Mouse (Mus musculus) liver, embryonic 12.5 days (tissue): ENCODE measurements around the gene Usp44. TPM values are rescaled to one million over a fixed set of nuclear protein-coding genes. Genes with fewer than 3 reads are reported as not detected.

Source experiments
- ATAC-seq: fragments of 200-750 bp; cut with Nextera tagmentation; 2 replicates; pipeline ENCODE4 v1.8.0; 2017; ENCODE audit warnings: moderate number of reproducible peaks, mild to moderate bottlenecking, moderate library complexity
- H3K27ac ChIP-seq: fragments of 300-500 bp; sonication (generic); 2 replicates; pipeline ENCODE4 v1.5.1; 2016; ENCODE audit warnings: mild to moderate bottlenecking
- H3K27me3 ChIP-seq: fragments of 300-500 bp; sonication (generic); replicated peaks from 2 replicates; pipeline ENCODE4 v1.6.1; 2016; ENCODE audit warnings: mild to moderate bottlenecking, moderate library complexity
- H3K36me3 ChIP-seq: fragments of 300-500 bp; sonication (generic); 2 replicates; pipeline ENCODE4 v1.6.1; 2016; ENCODE audit warnings: mild to moderate bottlenecking, moderate library complexity
- H3K4me1 ChIP-seq: fragments of 300-500 bp; sonication (generic); 2 replicates; pipeline ENCODE4 v1.6.1; 2016
- H3K4me2 ChIP-seq: fragments of 300-500 bp; sonication (generic); 2 replicates; pipeline ENCODE4 v1.6.1; 2016; ENCODE audit warnings: mild to moderate bottlenecking, moderate library complexity
- H3K4me3 ChIP-seq: fragments of 300-500 bp; sonication (generic); 2 replicates; pipeline ENCODE4 v1.5.1; 2016; ENCODE audit warnings: mild to moderate bottlenecking, moderate library complexity
- H3K9ac ChIP-seq: fragments of 300-500 bp; sonication (generic); 2 replicates; pipeline ENCODE4 v1.6.1; 2016; ENCODE audit warnings: mild to moderate bottlenecking, moderate library complexity
- H3K9me3 ChIP-seq: fragments of 300-500 bp; sonication (generic); replicated peaks from 2 replicates; pipeline ENCODE4 v1.6.1; 2016; ENCODE audit warnings: mild to moderate bottlenecking, moderate library complexity
- WGBS: fragments of 180-500 bp; shearing (Covaris S2); methylation state at CpG from one replicate; pipeline ENCODE4 v1.1.7; 2016; ENCODE audit not compliant: insufficient replicate concordance; 5-methylcytosine and 5-hydroxymethylcytosine counted together
- polyA plus RNA-seq: library from polyadenylated mRNA; unstranded; fragments of >200 nt; fragmentation: Nextera tagmentation; extraction: Ambion mirVana; gene quantifications from 2 replicates; pipeline ENCODE4 v1.2.1, GENCODE M21; 2016

Gene Usp44
- polyA plus RNA-seq, 1 experiment from 2014 or later, result 5.5 TPM

DNA sequence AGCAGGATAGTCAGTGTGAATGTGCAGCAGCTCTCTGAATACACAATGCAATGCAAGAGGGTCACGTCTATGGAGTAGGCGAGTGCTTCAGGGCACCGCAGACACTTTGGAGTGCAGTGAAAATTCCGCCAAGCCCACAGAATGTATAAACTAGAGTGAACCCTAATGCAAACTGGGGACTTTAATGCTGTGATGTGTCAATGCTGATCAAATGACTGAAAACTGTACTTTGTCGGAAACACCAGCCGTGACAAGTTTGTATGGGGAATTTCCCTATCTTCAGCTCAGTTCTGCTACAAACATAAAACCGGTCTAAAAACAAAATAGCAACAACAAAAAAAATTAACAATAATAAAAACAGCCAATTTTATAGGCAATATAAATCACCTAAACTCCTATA lies 37.0 kb downstream of the Usp44 start:
- no peaks in the 10 kb centered on the region for H3K9me3 ChIP-seq
- no peak overlapping the region for H3K9ac ChIP-seq
- 95% methylated on average over 7 of the region's 7 CpGs for WGBS
- H3K27me3 ChIP-seq, result no peaks in the 10 kb centered on the region
- H3K36me3 ChIP-seq, result peaks cover 100% of the 10 kb centered on the region
- H3K4me2 ChIP-seq, result no peak overlapping the region
- H3K4me1 ChIP-seq, result no peaks in the 10 kb centered on the region
- H3K4me3 ChIP-seq, result no peak overlapping the region
- H3K27ac ChIP-seq, result no peak overlapping the region
- no peak for ATAC-seq

DNA sequence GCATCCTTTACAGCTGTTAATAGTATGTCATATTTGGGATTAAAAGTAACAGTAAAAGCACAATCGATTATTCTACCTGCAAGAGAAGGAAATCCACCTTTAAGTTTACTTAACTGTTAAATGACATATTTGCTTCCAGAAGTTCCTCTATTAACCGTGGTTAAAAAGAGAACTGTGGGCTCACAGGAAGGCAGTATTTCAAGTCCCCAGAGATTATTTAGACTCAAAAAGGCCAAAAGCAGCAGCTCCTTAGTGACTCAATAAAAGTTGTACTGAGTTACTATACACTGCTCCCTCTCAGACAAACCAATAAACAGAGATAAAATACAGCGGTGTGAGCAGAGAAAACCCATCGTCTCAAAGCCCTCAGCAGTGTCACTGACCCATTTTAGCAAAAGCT lies 37.5 kb downstream of the Usp44 start:
- Histone ChIP-seq H3K9me3 (no peaks in the 10 kb centered on the region), H3K36me3 (peaks cover 100% of the 10 kb centered on the region), H3K27ac (no peak overlapping the region), H3K4me3 (no peak overlapping the region), H3K9ac (no peak overlapping the region), H3K4me1 (no peaks in the 10 kb centered on the region), H3K4me2 (no peak overlapping the region), H3K27me3 (no peaks in the 10 kb centered on the region)
- no peak for ATAC-seq
- WGBS, result 70% methylated on average over 4 of the region's 4 CpGs

DNA sequence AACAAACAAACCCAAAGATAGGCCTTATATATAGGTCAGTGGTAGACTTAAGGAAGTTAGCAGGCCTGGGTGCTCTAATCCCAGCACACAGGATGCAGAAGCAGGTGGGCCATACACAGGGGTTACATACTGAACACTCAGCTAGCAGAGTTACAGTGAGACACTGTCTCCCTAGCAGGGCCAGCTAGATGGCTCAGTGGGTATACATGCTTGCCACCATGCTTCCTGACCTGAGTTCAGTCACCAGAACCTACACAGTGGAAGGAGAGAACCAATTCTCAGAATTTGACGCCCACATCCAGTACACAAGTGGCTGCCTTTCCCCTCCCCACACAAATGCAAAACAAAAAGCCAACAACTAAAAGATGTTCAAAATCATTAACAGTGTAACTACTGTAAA lies 45.4 kb downstream of the Usp44 start:
- Histone ChIP-seq H3K4me1 (peaks cover 19% of the 10 kb centered on the region), H3K27me3 (no peaks in the 10 kb centered on the region), H3K9me3 (no peaks in the 10 kb centered on the region), H3K36me3 (peaks cover 89% of the 10 kb centered on the region), H3K27ac (no peak overlapping the region), H3K4me3 (no peak overlapping the region), H3K9ac (no peak overlapping the region), H3K4me2 (no peak overlapping the region)
- 66% methylated on average over 1 of the region's 1 CpGs for WGBS
- ATAC-seq, result no peak

DNA sequence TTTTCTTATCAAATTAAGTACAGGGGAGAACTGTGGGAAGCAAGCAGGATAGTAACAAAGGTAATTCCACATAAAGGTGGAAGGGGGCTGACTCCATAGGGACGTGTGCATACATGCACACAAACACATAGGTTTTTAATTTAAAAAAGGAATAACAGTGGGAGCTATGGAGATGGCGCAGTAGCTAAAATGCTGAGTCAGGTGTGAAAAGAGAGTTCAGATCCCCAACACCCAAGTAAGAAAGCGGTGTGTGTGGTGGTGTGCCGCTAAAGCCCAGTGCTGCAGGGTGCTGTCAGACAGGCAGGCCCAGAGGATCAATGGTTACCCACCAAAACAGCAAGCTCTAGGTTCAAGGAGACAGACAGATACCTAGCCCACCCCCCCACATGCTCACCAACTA lies 47.4 kb downstream of the Usp44 start:
- no peak overlapping the region for H3K27ac ChIP-seq
- ATAC-seq, result no peak
- H3K36me3 ChIP-seq, result peaks cover 84% of the 10 kb centered on the region

DNA sequence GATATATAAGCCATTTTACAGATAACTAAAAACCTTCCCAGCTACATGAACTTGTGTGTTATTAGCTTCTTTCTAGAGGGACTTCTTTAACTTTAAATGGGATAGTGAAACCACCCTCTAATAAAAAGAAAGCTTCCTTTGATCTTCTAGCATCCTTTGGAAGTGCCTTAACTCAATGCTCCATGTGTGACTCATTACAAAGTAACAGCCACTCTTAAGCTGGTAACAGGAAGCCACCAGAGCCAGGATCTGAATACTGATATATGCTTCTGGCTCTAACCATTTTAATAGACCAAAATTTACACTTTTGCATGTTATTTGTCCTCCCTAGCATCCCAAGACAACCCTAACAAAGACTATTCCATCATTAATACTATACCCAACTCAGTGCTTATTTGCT lies 50.6 kb downstream of the Usp44 start:
- ATAC-seq, result no peak
- Histone ChIP-seq H3K4me3 (no peak overlapping the region), H3K4me2 (0 out of 2 replicates have a peak overlapping the region, but pooled peaks have one; percentile 15), H3K9me3 (no peaks in the 10 kb centered on the region), H3K4me1 (peaks cover 60% of the 10 kb centered on the region), H3K27ac (no peak overlapping the region), H3K36me3 (peaks cover 87% of the 10 kb centered on the region), H3K9ac (no peak overlapping the region), H3K27me3 (no peaks in the 10 kb centered on the region)

More for the DNA sequence above, 47.4 kb downstream of the Usp44 start:
- H3K9me3 ChIP-seq, result no peaks in the 10 kb centered on the region
- H3K4me3 ChIP-seq, result no peak overlapping the region
- H3K4me1 ChIP-seq, result peaks cover 35% of the 10 kb centered on the region
- no peak overlapping the region for H3K9ac ChIP-seq
- H3K4me2 ChIP-seq, result no peak overlapping the region
- 89% methylated on average over 4 of the region's 4 CpGs for WGBS
- no peaks in the 10 kb centered on the region for H3K27me3 ChIP-seq

DNA sequence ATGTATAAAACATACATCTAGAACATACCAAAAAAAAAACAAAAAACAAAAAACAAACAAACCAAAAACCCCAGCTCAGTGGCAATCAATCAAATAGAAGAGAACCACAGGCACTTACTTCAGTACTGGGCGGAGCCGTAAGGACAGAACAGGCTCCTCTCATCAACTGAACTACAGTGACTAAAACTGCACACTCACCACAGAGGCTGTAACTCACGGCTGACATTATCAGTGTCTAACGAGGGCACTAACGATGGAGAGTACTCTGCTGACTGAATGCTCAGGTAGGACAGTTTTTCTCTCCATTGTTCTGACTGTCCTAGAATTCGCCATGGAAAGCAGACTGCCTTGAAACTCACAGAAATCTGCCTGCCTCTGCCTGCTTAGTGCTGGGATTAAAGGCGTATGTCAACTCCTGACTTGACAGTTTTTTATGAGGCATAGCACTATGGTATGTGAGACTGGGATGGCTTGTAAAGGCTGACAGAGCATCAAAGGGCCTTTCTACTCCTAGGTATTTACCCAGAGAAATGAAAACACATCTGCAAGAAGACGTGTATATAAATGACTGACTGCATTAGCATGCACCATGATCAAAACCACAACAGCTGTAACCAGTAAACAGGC lies 51.5 kb downstream of the Usp44 start:
- Histone ChIP-seq H3K4me1 (peaks cover 69% of the 10 kb centered on the region), H3K36me3 (peaks cover 94% of the 10 kb centered on the region), H3K27me3 (no peaks in the 10 kb centered on the region), H3K4me3 (peak overlapping the region; percentile 33), H3K9me3 (no peaks in the 10 kb centered on the region), H3K27ac (peak overlapping the region; percentile 92), H3K9ac (peak overlapping the region; percentile 53), H3K4me2 (peak overlapping the region; percentile 87)
- ATAC-seq, result peak; percentile 97
- WGBS, result 38% methylated on average over 8 of the region's 8 CpGs

DNA sequence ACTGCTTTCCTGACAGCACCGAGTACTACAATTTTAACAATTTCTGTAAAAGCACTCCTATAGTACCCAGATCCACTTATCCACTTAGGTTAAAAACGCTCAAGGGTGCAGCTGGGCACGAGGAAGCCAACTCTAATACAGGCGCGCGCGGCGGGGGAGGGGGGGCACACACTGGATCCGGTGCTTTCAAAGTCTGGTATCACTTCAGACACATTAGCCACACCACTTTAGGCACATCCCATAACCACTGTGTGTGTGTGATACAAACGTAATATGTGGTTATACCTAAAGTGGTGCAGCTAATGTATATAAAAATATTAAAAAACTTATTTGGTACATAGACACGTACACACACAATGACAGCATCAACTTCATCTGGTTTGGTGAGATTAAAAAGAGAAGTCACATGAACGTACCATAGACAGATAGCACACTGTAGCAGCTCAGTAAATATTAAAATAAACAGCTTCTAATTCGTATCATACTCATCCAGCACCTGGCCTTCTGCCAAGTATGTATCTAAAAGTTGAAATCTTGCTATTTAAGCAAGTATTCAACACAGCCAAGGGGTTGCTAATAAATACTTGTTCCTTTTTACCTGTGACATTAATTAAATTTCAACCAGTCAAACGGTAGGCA lies 54.6 kb downstream of the Usp44 start:
- peak overlapping the region; percentile 87 for H3K4me2 ChIP-seq

DNA sequence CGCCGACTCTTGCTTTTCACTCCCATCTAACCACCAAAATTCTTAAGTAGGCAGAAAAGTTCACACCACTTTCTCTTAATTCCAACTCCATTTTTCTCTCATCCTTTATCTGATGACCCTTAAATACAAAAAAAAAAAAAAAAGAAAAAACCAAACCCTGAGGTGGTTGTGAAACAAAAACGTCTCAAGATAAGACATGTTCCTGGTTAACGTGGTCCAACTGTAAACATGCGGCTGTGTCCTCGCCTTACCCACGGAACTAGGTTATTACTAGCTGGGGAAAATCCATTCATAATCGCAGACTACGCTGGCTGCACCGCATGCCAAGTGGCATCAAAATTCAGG lies 57.2 kb downstream of the Usp44 start:
- no peak for ATAC-seq
- peaks cover 84% of the 10 kb centered on the region for H3K4me1 ChIP-seq
- no peaks in the 10 kb centered on the region for H3K9me3 ChIP-seq
- H3K9ac ChIP-seq, result peak overlapping the region; percentile 98
- H3K27ac ChIP-seq, result peak overlapping the region; percentile 98
- peak overlapping the region; percentile 98 for H3K4me3 ChIP-seq
- peaks cover 48% of the 10 kb centered on the region for H3K36me3 ChIP-seq
- WGBS, result 6% methylated on average over 10 of the region's 10 CpGs
- H3K4me2 ChIP-seq, result peak overlapping the region; percentile 87
- no peaks in the 10 kb centered on the region for H3K27me3 ChIP-seq

More for the DNA sequence above, 54.6 kb downstream of the Usp44 start:
- no peak for ATAC-seq
- Histone ChIP-seq H3K9me3 (no peaks in the 10 kb centered on the region), H3K36me3 (peaks cover 69% of the 10 kb centered on the region), H3K4me1 (peaks cover 77% of the 10 kb centered on the region), H3K4me3 (0 out of 2 replicates have a peak overlapping the region, but pooled peaks have one; percentile 98), H3K9ac (peak overlapping the region; percentile 3; the same call in 1 of the 2 replicates), H3K27me3 (no peaks in the 10 kb centered on the region), H3K27ac (peak overlapping the region; percentile 98)
- WGBS, result 71% methylated on average over 14 of the region's 14 CpGs

DNA sequence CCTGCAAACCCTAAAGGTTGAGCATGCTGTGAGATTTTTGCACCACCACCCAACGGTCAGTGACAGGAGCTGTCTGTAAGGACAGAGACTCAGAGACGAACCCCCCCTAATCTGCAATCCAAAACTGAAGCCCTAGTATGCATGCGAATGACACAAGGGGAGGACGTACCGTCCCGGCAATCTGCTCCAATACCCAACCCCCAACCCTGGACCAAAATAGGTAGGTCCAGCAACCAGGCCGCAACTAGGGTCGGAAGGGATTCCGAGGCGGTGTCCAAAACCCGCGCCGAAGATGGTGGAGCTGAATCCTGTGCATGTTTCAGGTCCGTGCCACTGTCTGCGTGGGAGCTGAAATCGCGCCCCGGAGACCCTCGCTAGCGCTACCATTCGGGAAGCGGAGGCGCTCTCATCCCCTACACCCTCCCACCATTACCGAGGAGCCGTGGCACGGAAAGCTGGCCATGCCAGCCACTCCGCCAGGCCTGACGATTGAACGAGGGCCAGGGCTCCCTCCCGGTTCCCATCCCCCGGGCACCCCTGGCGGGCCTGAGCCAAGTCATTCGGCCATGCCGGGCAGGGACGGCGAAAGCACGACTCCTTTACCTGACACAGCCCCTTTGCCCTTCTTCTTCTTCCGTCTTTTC lies 57.7 kb downstream of the Usp44 start:
- ATAC-seq, result peak; percentile 16; the same call in 1 of the 2 replicates
- H3K4me3 ChIP-seq, result peak overlapping the region; percentile 98
- H3K9ac ChIP-seq, result peak overlapping the region; percentile 98
- under 1% methylated on average over 38 of the region's 38 CpGs for WGBS
- H3K4me2 ChIP-seq, result peak overlapping the region; percentile 87
- H3K27ac ChIP-seq, result peak overlapping the region; percentile 98
- no peaks in the 10 kb centered on the region for H3K9me3 ChIP-seq
- no peaks in the 10 kb centered on the region for H3K27me3 ChIP-seq
- peaks cover 44% of the 10 kb centered on the region for H3K36me3 ChIP-seq
- peaks cover 84% of the 10 kb centered on the region for H3K4me1 ChIP-seq

DNA sequence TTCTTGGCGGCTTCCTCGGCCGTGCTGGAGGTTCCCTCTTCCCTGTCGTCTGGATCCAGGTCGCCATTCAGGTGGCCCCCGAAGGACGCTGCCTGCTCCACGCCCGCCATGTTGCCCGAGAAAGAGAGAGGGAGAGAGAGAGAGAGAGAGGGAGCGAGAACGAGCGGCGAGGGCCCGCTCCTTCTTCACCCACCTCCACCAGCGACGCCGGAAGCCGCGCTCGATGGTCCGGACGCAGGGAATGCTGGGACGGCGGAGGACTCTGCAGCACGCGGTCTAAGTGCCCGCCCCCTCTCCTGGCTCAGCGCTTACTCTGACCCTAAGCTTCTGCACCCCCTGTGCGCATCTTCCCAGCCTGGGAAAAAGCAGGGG lies 58.2 kb downstream of the Usp44 start:
- H3K9ac ChIP-seq, result peak overlapping the region; percentile 98
- H3K27me3 ChIP-seq, result no peaks in the 10 kb centered on the region
- H3K4me2 ChIP-seq, result peak overlapping the region; percentile 87
- peak overlapping the region; percentile 98 for H3K27ac ChIP-seq
- H3K4me1 ChIP-seq, result peaks cover 83% of the 10 kb centered on the region
- H3K9me3 ChIP-seq, result no peaks in the 10 kb centered on the region
- ATAC-seq, result peak; percentile 82
- peak overlapping the region; percentile 98 for H3K4me3 ChIP-seq
- WGBS, result 0% methylated on average over 24 of the region's 30 CpGs
- peaks cover 38% of the 10 kb centered on the region for H3K36me3 ChIP-seq

DNA sequence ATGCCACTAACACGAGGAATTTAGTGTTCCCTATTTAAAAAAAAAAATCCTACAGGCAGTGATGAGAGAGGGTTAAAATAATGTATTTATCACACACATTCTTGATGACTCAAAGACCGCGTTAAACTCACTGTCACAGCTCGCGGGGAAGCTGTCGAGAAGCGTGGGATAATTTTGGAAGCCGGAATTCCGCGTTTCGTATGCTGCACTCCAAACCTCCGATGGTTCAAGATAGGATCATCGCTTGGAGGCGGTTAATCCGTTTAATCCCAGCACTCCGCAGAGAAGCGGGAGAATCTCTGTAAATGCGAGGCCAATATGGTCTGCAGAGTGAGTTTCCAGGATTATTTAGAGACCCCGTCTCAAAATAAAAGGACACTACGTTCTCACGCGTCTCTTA lies 58.6 kb downstream of the Usp44 start:
- Histone ChIP-seq H3K4me3 (peak overlapping the region; percentile 98), H3K27me3 (no peaks in the 10 kb centered on the region), H3K9me3 (no peaks in the 10 kb centered on the region), H3K4me1 (peaks cover 83% of the 10 kb centered on the region), H3K27ac (peak overlapping the region; percentile 98), H3K36me3 (peaks cover 34% of the 10 kb centered on the region), H3K9ac (peak overlapping the region; percentile 98), H3K4me2 (peak overlapping the region; percentile 87)
- no peak for ATAC-seq
- WGBS, result 3% methylated on average over 22 of the region's 22 CpGs

DNA sequence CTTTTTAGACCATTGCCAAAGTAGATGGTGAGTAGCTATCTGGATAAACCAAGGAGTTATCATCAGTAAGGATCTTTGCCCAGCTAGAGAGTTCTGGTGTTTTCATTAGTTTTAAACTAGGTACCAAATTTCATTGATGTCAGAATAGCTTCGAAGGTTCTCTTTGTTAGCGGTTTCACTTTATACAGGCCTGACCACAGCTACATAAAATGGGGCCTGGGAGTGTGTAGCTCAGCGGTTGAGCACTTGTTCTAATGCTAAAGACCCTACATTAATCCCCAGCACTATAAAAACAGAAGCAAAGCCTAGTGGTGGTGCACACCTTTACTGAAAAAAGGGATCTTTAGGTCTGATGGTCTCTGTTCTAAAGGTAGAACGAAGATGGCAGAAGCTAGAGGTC lies 59.2 kb downstream of the Usp44 start:
- H3K4me2 ChIP-seq, result peak overlapping the region; percentile 87
- H3K9me3 ChIP-seq, result no peaks in the 10 kb centered on the region
- H3K27ac ChIP-seq, result peak overlapping the region; percentile 98
- H3K36me3 ChIP-seq, result peaks cover 28% of the 10 kb centered on the region
- H3K4me3 ChIP-seq, result peak overlapping the region; percentile 98
- H3K27me3 ChIP-seq, result no peaks in the 10 kb centered on the region
- WGBS, result 45% methylated on average over 4 of the region's 4 CpGs
- H3K9ac ChIP-seq, result peak overlapping the region; percentile 98
- no peak for ATAC-seq
- H3K4me1 ChIP-seq, result peaks cover 82% of the 10 kb centered on the region
